Mouse (Mus musculus) heart, postnatal 4 days (tissue): ENCODE measurements around the gene Sycn. TPM values are rescaled to one million over a fixed set of nuclear protein-coding genes. Genes with fewer than 3 reads are reported as not detected.
"Not testable (repeated sequence)": the region's sequence is repeated elsewhere in the genome, so short reads cannot be mapped to it uniquely, and the experiment has no call there.

Source experiments
- DNase-seq: peaks from one replicate; pipeline ENCODE4 v3.0.0; 2021
- total RNA-seq, 2 experiments: library from RNA; stranded (reverse); gene quantifications; 2 replicates each; pipeline ENCODE4 v1.2.3; 2021

The Sycn gene
- total RNA-seq, result not detected

DNA sequence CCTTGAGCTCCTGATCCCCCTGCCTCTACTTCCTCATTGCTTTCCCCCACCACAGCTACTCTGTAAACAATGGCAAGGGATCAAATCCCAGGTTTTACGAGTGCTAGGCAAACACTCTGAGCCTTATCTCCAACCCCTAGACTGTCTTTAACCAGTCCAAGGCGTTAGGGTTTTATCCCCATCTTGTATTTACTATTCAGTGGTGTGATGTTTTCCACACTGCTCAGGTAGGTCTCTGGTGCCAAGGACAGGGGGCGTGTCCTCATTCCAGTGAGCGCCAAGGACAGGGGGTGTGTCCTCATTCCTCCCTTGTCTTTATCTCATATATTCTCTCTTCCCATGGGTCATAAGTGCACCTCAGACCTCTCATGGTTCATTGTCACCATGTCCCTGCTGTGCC, at the start of gene Sycn:
Sycn (plus strand) TSS at position 360 of the 400 bp plus-strand sequence.
- DNase-seq, result no peak

DNA sequence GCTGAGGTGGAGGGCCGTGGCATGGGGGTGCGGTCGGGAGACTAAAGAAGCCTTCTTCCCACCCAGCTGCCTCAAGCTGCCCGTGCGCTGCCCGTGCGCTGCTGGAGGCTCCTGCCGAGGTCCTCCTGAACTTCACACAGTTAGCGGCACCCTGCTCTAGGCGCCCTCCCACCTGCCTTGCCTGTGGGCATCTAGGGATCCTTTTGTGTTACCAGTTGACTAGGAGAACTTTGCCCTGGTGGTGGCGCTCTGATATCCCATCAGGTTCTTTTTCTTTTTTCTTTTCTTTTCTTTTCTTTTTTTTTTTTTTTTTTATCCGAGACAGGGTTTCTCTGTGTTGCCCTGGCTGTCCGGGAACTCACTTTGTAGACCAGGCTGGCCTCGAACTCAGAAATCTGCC, 49.8 kb upstream of the Sycn start:
- DNase-seq, result no peak

DNA sequence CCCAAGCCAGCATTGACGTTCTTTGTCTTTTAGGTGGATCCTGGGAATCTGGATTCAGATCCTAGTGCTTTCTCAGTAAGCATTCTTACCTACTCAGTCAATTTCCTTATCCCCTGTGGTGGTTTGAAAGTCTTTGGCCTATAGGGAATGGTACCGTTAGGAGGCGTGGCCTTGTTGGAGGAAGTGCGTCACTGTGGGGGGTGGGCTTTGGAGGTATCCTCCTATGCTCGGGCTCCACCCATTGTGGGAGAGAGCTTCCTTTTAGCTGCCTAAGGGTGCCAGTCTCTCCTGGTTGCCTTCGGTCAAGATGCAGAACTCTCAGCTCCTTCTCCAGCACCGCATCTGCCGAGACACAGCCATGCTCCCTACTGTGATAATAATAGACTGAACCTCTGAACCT, 48.4 kb upstream of the Sycn start:
- no peak for DNase-seq

DNA sequence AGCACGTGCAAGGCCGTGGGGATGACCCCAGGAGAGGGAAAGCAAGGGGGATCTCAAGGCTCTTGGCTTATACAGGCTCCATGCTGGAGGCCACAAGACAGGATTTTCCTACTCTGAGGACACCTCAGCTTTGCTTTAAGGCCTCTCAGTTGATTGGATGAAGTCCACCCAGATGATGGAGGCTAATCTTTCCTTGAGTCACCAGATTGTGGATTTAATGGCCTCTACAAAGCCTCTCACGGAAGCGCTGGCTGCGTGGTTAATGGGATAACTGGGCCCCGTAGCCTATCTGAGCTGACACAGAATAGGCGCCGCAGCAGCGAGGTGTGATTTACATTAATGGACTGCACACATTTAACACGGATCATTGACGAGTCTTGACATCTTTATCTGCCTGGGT, 45.3 kb upstream of the Sycn start:
- DNase-seq, result no peak

DNA sequence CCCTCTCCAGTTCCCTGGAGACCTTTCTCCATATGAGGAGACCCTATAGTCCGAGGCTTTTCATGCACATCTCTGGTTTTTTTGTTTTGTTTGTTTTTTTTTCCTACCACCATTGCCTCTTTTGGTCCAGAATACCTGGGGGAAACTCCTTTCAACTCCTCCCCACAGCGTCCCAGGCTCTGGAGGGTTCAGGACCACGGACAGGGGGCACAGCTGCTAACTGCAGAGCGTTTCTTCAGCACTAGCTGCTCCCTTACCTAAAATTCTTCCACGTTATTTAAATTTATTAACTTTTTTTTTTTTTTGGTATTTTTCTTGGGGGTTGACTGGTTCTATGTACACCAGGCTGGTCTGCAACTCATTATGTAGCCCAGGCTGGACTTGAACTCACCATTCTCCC, 35.1 kb upstream of the Sycn start:
- DNase-seq, result peak; percentile 32

DNA sequence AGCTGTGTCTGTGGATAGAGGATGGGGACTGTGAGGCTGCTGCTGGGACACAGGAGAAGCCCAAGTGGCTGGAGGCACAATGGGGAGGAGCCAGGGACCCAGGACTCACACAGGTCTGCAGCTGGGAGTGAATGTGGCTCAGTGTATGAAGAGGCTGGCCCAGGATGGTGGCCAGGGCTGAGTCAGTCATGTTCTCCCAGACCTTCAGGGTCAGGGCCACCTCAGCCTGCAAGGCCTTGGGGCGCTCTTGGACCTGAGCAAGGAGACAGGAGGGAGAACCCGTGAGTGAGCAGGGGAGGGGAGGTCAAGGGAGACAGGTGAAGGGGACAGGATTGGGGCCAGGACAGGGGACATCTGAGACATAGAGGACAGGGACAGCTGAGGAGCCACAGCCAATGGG, 31.6 kb upstream of the Sycn start:
- DNase-seq, result not testable (repeated sequence)

DNA sequence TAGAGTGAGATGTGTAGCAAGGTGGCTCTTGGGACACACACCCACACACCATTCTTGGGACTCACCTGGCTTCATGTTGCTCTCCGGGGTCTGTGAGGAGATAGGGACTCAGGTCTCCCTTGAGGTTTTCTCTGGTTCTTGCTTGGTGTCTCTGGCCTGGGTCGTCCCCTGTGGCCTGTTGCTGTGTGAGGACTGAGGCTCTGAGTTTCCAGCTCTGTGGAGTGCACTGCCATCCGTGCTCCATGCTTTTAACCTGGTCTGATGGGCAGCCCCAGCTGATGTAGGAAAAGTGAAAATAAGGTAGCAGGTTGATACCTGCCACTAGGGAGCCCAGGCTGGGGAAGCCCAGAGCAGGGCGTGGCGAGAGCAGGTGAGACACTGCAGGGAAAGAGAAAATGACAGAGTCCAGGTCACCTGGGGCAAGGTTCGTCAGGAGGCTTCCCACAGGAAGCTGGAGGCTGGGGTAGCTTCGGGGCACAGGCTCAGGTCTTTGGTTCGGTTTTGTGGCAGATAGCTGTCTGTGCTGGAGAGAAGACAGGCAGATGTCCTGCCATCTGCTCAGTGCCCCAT, 30.2 kb upstream of the Sycn start, which contains the start of gene Ifnl2:
Ifnl2 (minus strand) TSS at position 51 of the 570 bp plus-strand sequence.
- not testable (repeated sequence) for DNase-seq

DNA sequence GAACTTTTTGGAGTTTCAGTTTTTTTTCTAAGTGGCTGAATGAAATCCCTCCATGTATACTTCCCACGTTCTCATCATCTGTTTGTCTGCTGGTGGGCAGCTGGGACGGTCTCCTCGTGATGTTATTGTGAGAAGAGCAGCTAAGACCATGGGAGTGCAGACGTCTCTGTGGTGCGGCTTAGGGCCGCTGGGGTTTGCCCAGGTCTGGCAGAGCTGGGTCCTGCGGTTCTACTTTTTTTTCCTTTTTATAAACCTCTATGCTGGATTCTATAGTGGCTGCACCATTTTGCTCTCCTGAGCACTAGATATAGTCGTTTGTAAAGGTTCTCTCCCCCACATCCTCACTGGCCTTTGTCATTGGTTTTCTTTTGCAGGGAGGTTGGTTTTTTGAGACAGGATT, 29.2 kb upstream of the Sycn start:
- no peak for DNase-seq

DNA sequence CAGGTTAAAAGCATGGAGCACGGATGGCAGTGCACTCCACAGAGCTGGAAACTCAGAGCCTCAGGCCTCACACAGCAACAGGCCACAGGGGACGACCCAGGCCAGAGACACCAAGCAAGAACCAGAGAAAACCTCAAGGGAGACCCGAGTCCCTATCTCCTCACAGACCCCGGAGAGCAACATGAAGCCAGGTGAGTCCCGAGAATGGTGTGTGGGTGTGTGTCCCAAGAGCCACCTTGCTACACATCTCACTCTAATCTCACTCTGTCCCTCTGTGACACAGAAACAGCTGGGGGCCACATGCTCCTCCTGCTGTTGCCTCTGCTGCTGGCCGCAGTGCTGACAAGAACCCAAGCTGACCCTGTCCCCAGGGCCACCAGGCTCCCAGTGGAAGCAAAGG, 18.1 kb upstream of the Sycn start, which contains the start of gene Ifnl3:
Ifnl3 (plus strand) TSS at position 301 of the 400 bp plus-strand sequence.
- DNase-seq, result not testable (repeated sequence)

DNA sequence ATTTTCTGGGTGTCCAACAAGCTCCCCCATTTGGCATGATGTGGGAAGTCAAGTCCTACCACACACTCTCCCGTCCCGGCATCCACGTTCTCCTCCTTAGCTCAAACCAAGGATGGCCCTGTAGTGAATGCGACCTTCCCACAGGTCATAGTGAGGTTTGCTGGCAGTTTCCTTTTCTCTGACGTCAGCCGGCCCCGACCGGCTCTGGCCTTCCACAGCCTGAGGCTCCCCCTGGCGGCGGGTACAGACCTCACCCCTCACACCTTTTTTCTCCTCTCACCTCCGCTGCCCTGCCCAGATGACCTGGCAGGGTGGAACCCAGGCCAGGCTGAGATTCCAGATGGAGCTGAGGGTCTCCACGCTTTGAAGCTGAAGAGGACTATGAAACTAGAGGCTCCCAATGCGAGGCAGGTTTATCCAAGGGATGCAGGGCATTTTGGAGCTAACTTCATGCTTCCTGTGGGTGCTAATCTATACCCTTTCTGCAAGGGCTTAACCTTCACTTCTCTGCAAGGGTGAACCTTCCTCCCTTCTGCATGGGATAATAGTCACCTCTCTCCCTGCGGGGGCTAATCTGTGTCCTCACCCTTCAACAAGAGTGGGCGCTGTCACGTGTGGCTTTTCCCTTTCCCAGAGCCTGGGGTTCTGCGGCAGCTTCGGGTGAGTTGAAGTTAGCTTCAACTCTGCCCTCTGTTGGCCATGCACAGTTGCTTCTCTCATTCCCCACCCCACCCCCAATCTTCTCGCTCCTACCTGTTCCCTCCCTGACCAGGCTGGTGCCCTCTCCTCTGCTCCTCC, 12.6 kb upstream of the Sycn start:
- DNase-seq, result peak; percentile 89

DNA sequence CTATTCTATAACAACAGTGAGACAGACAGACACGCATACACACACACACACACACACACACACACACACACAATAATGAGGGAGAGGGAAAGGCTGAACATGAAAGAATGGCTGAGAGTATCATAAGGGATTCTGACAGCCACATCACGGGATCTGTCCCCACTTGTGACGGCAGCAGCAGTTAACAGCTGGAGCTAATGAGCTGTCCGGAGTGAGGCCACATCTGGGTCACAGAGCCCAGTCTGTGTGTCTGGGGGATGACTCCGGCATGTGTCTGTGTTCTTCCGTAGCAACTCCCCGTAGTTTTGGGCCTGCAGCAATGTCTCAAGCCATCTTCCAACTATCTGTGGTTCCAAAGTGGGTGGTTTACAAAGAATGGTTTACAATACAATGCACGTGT, 8.7 kb upstream of the Sycn start:
- DNase-seq, result no peak

DNA sequence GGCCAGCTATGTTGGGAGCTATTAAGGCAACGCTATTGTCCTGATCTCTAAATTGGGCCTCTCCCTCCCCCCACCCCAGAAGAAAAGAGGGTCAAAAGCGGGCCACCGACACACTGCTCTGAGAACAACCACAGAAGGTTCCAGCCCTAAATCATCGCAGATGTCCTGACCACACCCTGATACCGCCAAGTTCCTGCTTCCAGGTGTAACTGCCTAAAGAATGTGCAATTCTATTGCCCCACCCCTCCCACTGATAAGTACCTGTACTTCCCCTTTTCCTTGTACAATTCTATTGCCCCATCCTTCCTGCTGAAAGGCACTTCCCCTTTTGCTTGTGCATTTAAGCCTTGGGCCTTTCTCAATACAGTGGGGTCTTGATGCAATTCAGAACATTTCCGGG, 1.8 kb upstream of the Sycn start:
- not testable (repeated sequence) for DNase-seq

DNA sequence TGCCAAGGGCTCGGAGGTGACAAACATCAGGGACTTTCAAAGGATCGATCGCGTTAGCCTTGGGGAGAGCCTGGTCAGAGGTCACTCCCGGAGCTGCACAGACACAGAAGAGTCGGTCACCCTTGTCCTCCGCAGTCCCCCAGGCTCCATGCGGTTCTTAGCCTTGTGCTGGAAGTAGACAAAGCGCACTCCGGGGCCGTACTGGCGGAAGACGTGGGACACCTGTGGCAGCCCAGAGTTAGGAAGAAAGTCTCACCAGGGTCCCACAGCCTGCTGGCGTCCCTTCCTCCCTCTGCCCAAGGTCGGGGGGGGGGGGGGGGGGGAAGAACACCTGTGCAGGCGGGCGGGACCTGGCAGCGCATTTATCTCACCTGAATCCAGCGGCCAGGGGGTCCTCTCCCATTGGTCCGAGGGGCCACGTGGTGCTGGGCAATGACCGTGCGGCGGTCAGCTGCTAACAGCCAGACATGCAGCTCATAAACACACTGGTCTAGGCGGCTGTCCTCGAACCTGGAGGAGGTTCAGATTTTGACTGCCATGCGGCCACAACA, 3.4 kb downstream of the Sycn start:
- no peak for DNase-seq

DNA sequence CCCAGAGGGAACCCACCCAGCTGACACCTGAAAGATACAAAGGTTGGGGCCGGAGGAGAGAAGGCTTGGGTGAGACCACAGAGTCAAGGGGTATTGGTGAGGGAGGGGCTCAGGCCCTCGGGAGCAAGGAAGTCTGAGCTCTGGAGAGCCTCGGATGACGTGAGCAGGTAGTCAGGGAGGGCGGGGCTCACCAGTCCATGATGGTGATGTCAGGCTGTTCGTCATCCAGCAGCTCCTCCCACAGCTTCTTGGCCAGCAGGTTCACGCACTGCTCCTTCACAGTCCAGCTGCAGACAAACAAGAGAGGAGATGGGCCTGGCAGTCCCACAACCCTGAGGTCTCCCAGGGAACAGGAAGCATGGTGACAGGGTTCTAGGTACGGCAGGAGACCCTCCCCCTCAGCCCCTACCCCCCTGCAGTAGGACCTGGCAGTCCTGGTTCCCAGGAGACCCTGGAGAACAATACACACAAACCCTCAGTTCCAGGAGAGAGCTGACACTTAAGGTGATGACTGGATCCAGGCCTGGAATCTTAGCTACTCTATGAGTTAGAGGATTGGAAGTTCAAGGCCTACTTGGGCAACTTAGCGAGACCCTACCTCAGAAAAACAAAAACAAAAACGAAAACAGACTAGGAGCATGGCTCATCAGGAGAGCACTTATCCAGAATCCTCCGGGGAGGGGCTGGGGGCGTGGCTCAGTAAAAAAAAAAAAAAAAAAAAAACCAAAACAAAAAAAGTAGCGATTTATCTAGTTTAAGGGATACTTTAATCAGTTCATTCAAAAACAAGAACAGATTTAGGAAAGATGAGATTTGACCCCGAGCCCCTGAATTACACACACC, 4.6 kb downstream of the Sycn start:
- no peak for DNase-seq

DNA sequence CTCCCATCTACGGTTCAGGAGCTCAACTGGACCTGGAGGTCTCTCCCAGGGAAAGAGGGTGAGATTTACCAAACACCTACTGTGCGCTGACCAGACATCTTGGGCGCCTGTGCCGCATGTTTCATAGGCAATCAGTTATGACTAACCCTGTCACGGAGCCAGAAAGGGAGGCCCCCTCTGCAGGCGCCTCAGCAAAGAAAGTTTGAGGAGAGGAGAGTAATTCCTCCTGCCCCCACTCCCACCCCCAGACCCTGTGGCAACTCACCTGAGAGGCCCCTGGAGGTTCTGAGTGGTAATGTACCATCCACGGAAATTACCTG, 5.2 kb downstream of the Sycn start:
- no peak for DNase-seq

DNA sequence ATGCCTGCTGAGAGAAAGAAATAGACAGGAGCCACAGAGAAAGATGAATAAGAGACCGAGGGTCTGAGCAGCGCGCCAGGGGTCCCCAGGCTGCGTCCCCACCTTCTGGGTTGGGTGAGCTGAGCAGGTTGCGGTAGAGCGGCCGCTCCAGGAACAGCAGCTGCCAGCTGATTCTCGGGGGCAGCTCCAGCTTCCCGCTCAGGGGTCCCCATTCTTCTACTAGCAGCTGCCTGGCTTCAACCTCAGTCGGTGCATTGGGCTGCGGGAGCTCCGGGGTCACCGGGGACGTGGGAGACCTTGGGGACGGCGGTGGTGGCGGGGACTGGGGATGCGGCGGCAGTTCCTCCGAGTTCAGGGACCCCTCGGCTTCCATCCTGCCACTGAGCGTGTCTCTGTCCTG, 6.0 kb downstream of the Sycn start:
- DNase-seq, result no peak

DNA sequence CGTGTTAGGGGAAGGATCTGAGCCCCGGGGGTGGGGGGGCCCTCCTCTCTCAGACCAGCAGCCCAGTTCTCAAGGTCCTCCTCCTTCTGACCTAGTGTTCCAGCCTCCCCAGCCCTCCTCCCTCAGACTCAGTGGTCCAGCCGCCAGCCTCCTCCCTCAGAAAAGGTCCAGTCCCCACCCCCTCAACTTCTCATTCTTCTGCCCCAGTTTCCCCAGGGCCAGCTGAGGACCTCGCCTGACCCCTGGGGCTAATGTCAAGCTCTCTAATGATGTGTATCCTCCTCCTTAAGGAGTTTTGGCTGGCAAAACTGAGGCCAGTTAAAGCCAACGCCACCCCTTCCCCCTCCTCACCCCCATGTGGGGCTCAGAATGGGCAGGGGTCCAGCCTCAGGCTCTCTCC, 6.5 kb downstream of the Sycn start, which contains the start of gene Nccrp1:
Nccrp1 (minus strand) TSS at position 101 of the 400 bp plus-strand sequence.
- DNase-seq, result no peak

DNA sequence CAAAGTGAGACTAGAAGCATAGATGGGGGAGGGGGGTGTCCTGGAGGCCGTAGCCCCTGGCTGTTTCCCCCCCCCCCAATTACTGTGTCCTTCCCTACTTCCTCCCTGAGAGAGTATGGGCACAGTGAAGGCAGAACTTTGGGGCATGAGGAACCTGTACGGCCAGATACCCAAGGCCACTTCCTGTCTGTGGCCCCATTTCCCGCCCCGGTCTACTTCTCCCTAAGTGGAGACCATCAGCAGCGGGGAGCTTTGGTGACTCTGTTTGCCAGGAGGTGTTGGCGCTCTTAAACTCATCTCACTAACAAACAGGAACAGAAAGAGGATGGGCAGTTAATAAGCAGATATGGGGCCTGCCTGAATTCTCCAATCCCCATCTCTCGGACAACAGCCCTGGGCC, 6.9 kb downstream of the Sycn start:
- DNase-seq, result no peak

DNA sequence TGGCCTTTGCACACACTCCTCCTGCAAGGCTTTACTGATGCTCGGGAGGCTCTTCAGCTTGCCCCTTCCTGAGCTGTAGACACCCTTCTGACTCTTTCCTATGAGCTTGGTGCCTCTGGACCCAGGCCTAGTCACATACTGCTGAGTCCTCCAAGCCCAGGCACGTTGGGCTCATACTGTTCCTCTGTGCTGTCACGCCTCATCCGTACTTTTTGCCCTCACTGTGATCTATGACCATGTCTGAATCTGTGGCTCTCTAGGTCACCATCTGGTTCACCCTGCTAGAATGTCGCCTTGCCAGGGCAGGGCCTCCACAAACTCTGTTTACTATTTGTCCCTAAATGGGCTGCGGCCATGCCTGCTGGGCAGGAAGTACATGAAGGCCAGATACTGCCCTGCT, 12.4 kb downstream of the Sycn start:
- no peak for DNase-seq

DNA sequence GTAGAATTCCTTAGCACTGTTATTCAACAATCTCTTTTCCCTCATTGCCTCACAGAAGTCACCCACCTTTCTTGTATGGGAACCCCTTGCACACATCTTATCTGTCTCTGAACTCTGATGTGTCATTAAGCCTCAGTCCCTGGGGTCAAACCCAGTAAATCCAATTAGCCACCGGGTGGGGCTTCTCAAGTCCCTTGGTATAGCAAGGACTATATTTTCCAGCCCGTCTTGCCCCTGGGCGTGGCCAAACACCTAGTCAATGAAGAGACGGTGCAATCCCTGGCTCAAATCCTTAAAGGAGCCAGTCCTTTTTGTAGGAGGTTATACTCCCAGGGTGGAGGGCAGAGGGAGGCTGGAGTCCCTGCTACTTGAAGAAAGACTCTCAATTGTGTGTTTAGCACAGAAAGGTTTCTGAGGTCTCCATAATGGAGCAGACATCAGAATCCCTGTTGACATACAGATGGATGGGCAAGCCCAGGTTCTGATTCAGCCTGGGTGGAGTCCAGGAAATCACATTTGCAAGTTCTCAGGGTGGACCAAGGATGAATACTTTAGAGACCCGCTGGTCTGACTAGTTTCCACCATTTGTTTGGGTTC, 15.4 kb downstream of the Sycn start:
- no peak for DNase-seq

DNA sequence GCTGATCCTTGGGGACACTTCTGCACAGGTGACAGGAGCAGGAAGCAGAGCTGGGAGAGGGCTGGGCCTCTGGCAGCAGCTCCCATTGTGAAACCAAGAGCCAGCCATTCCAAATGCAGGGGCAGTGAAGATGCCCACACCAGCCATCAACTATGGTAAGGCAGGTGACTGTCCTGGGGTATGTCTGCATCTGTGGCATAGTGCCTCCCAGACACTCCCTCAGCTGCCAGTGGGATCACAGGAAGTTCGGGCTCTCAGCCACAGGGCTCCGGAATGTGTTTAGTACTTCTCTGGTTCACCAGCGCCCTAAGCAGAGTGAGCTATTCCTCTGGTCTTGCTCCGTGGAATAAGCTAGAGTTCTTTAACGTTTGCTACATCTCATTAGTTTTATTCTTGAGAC, 16.4 kb downstream of the Sycn start:
- no peak for DNase-seq

DNA sequence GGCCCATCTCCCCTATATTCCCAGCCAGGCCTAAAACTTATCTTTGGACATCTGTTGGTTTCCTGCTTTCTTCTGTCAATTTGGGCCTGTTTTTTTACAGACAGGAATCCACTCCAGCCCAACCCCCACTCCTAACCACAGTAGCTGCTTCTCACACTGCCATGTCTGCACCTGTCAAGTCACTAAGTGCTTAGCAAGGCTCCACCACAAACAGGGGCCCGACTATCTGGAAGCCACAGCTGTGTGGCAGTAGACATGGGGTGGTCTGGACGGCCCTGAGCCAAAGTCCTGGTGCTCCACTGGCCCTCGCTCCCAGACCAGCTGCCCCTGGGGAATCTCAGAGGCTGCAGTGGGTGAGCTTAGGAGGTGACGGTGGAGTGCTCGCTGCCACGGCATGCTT, 17.0 kb downstream of the Sycn start:
- DNase-seq, result no peak

DNA sequence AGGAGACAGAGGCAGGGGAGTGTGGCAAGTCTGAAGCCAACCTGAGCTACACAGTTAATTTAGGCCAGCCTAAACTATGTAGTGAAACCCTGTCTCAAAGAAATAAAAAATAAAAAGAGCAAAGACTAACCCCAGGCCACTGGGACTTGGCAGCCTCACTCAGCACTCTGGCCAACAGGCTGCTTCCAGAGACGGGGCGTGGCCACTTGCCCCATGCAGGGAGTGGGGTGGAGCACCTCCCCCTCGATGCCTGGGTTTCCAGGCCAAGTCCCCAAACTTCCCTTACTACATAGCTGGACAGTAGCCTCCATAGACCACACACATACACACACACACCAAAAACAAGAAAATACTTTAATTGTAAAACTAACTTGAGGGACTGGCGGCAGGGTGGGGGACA, 17.8 kb downstream of the Sycn start:
- peak; percentile 69 for DNase-seq
